Mouse (Mus musculus): ENCODE measurements at regions not wholly inside any gene's neighbourhood (a gene's known extent, or its start where the extent isn't known, plus 50 kb on each side); places are given as distances from the start of the nearest gene placed in this dataset.
A peak's percentile ranks its signal among the peaks of the same experiment; 100 is the strongest.

DNA sequence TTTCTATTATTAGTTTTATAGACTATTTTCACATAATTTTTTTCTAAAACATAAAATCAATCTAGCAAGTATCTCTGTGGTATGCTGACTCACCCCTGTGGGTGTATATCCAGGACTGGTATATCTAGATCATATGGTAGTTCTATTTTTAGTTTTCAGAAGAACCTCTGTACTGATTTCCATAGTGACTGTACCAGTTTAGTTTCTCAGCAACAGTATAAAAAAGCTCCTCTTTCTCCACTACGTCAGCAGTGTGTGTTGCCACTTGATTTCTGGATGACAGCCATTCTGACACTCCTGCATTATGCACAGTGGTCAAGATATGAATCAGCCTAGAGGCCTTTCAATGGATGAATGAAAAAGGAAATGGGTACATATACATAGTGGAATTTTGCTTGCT, 2338.6 kb downstream of the A830018L16Rik start:
- peak; percentile 94 for TF ChIP-seq IRF4 (IDR thresholded peaks at IDR 0.05; ENCODE audit: low read depth, low read length)
- no peak for TF ChIP-seq HCFC1 (IDR thresholded peaks at IDR 0.05; ENCODE audit: low read depth, low read length)
- peak; percentile 80 for TF ChIP-seq JUND (conservative IDR thresholded peaks at IDR 0.05; ENCODE audit: low read depth, low read length)
- TF ChIP-seq JUN (IDR thresholded peaks at IDR 0.05; ENCODE audit: insufficient read depth, low read depth, low read length): peak; percentile 64; the same call in 1 of the 2 replicates
- TF ChIP-seq MEF2A (IDR thresholded peaks at IDR 0.05; ENCODE audit: borderline replicate concordance, low read depth, low read length): peak; percentile 82; the same call in 1 of the 2 replicates
- TF ChIP-seq BHLHE40 (IDR thresholded peaks at IDR 0.05; ENCODE audit: low read depth, low read length): peak; percentile 62
- no peak for TF ChIP-seq GABPA (IDR thresholded peaks at IDR 0.05; ENCODE audit: insufficient replicate concordance, low read depth, low read length)
- TF ChIP-seq ZMIZ1 (IDR thresholded peaks at IDR 0.05; ENCODE audit: low read depth, low read length): no peak
- peak; percentile 35; the same call in 1 of the 2 replicates for TF ChIP-seq ZNF384 (IDR thresholded peaks at IDR 0.05; ENCODE audit: low read depth, low read length)
- no peak for TF ChIP-seq TBP (conservative IDR thresholded peaks at IDR 0.05; ENCODE audit: low read depth, low read length)
- no peak for TF ChIP-seq TCF12 (IDR thresholded peaks at IDR 0.05; ENCODE audit: low read depth, low read length)
- peak; percentile 90 for TF ChIP-seq ETS1 (conservative IDR thresholded peaks at IDR 0.05; ENCODE audit: low read depth, low read length)
- TF ChIP-seq RCOR1 (conservative IDR thresholded peaks at IDR 0.05; ENCODE audit: low read depth, low read length): no peak
- no peak for TF ChIP-seq USF2 (conservative IDR thresholded peaks at IDR 0.05; ENCODE audit: low read depth, low read length)
- Histone ChIP-seq H3K9me3 (replicated peaks; ENCODE audit: low read length) (no peaks in the 10 kb centered on the region), H3K36me3 (replicated peaks in 1 of 2; ENCODE audit: control insufficient read depth in 1 of 2, insufficient read depth in 1 of 2, low read length in 1 of 2) (no peaks in the 10 kb centered on the region), H3K9ac (ENCODE audit: insufficient read depth, low read depth) (no peak overlapping the region), H3K27me3 (replicated peaks) (no peaks in the 10 kb centered on the region), H3K27ac (ENCODE audit: insufficient read depth, low read depth) (no peak overlapping the region), H3K4me1 (ENCODE audit: control insufficient read depth in 1 of 2, insufficient read depth in 2 of 2) (peaks cover 13 to 33% of the 10 kb centered on the region in 2 experiments), H3K4me2 (ENCODE audit: insufficient read depth, low read depth, poor library complexity, severe bottlenecking) (no peak overlapping the region), H3K79me2 (replicated peaks; ENCODE audit: control insufficient read depth, extremely low read depth, insufficient read depth, poor library complexity, severe bottlenecking) (no peaks in the 10 kb centered on the region), H3K4me3 (replicated peaks in 1 of 3; ENCODE audit: low read depth in 2 of 3, low read length in 2 of 3, poor library complexity in 1 of 3) (no peak overlapping the region)
- dilution Hi-C loops (cut with MboI; ENCODE audit: extremely low pct_ligation_motif_present, extremely low pct_unique_long_range_greater_than_20kb, low sequenced_read_pairs) (no loop called here), in situ Hi-C loops (cut with MboI; ENCODE audit: low pct_ligation_motif_present, low pct_unique_long_range_greater_than_20kb, low sequenced_read_pairs) (no loop called here)
- DNase-seq (ENCODE audit: extremely low read depth): peak; percentile 76

DNA sequence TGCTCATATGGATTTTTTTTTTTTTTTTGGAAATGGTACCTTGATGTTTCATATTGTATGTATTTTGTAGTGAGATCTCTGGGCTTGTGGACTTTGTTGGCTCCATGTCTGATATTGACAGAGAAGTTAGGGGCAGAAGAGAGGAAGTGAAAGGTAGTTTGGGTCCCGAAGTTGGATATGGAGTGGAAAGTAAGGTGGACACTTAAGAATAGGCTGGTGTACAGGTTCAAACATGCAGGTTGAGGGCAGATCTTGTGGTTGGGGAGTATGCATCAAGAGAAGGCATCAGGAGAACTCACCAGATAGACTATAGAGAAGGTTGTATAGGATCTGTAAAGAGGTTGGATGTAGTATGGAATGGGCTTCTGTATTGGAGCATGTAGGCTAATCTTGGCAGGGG, 2337.5 kb downstream of the A830018L16Rik start:
- H3K9me3 ChIP-seq (replicated peaks; ENCODE audit: low read length): no peaks in the 10 kb centered on the region
- no peaks in the 10 kb centered on the region for H3K27me3 ChIP-seq (replicated peaks)
- dilution Hi-C loops (cut with MboI; ENCODE audit: extremely low pct_ligation_motif_present, extremely low pct_unique_long_range_greater_than_20kb, low sequenced_read_pairs) (no loop called here), in situ Hi-C loops (cut with MboI; ENCODE audit: low pct_ligation_motif_present, low pct_unique_long_range_greater_than_20kb, low sequenced_read_pairs) (no loop called here)
- no peak overlapping the region for H3K4me2 ChIP-seq (ENCODE audit: insufficient read depth, low read depth, poor library complexity, severe bottlenecking)
- no peak overlapping the region for H3K27ac ChIP-seq (ENCODE audit: insufficient read depth, low read depth)
- no peak overlapping the region for H3K4me3 ChIP-seq (replicated peaks in 1 of 3; ENCODE audit: low read depth in 2 of 3, low read length in 2 of 3, poor library complexity in 1 of 3)
- no peak overlapping the region for H3K9ac ChIP-seq (ENCODE audit: insufficient read depth, low read depth)
- no peaks in the 10 kb centered on the region for H3K36me3 ChIP-seq (replicated peaks in 1 of 2; ENCODE audit: control insufficient read depth in 1 of 2, insufficient read depth in 1 of 2, low read length in 1 of 2)
- DNase-seq (ENCODE audit: extremely low read depth): no peak
- H3K79me2 ChIP-seq (replicated peaks; ENCODE audit: control insufficient read depth, extremely low read depth, insufficient read depth, poor library complexity, severe bottlenecking): no peaks in the 10 kb centered on the region
- H3K4me1 ChIP-seq (ENCODE audit: control insufficient read depth in 1 of 2, insufficient read depth in 2 of 2): peaks cover 13 to 42% of the 10 kb centered on the region in 2 experiments
- TF ChIP-seq JUND (conservative IDR thresholded peaks at IDR 0.05; ENCODE audit: low read depth, low read length) (no peak), TCF12 (IDR thresholded peaks at IDR 0.05; ENCODE audit: low read depth, low read length) (peak; percentile 42; the same call in 1 of the 2 replicates), RCOR1 (conservative IDR thresholded peaks at IDR 0.05; ENCODE audit: low read depth, low read length) (no peak), POLR2A (IDR thresholded peaks at IDR 0.05; ENCODE audit: low read depth, low read length) (no peak), KAT2A (IDR thresholded peaks at IDR 0.05; ENCODE audit: insufficient replicate concordance, low read length) (no peak), IRF4 (IDR thresholded peaks at IDR 0.05; ENCODE audit: low read depth, low read length) (peak; percentile 88), ETS1 (conservative IDR thresholded peaks at IDR 0.05; ENCODE audit: low read depth, low read length) (peak; percentile 59; the same call in 1 of the 2 replicates), EP300 (IDR thresholded peaks at IDR 0.05; ENCODE audit: low read length) (peak; percentile 89), ZKSCAN1 (IDR thresholded peaks at IDR 0.05; ENCODE audit: borderline replicate concordance, low read depth, low read length) (no peak), TBP (conservative IDR thresholded peaks at IDR 0.05; ENCODE audit: low read depth, low read length) (no peak), SMC3 (IDR thresholded peaks at IDR 0.05; ENCODE audit: low read depth, low read length) (no peak), ZMIZ1 (IDR thresholded peaks at IDR 0.05; ENCODE audit: low read depth, low read length) (no peak), MAX (IDR thresholded peaks at IDR 0.05; ENCODE audit: low read length) (no peak), MEF2A (IDR thresholded peaks at IDR 0.05; ENCODE audit: borderline replicate concordance, low read depth, low read length) (peak; percentile 77; the same call in 1 of the 2 replicates), NELFE (IDR thresholded peaks at IDR 0.05; ENCODE audit: low read depth, low read length) (no peak), CHD1 (IDR thresholded peaks at IDR 0.05; ENCODE audit: low read depth, low read length) (peak; percentile 78; the same call in 1 of the 2 replicates), HCFC1 (IDR thresholded peaks at IDR 0.05; ENCODE audit: low read depth, low read length) (no peak), CHD2 (IDR thresholded peaks at IDR 0.05; ENCODE audit: low read length) (no peak), SIN3A (IDR thresholded peaks at IDR 0.05; ENCODE audit: low read length) (no peak), JUN (IDR thresholded peaks at IDR 0.05; ENCODE audit: insufficient read depth, low read depth, low read length) (no peak), POLR2AphosphoS2 (IDR thresholded peaks at IDR 0.05; ENCODE audit: low read depth, low read length) (no peak), RAD21 (IDR thresholded peaks at IDR 0.05; ENCODE audit: low read depth, low read length) (no peak), PAX5 (IDR thresholded peaks at IDR 0.05; ENCODE audit: low read length) (no peak), NRF1 (IDR thresholded peaks at IDR 0.05; ENCODE audit: low read depth, low read length) (no peak), MXI1 (IDR thresholded peaks at IDR 0.05; ENCODE audit: low read depth, low read length) (no peak), GABPA (IDR thresholded peaks at IDR 0.05; ENCODE audit: insufficient replicate concordance, low read depth, low read length) (no peak), E2F4 (IDR thresholded peaks at IDR 0.05; ENCODE audit: insufficient replicate concordance, low read depth, low read length) (no peak), BHLHE40 (IDR thresholded peaks at IDR 0.05; ENCODE audit: low read depth, low read length) (no peak)
